Mouse (Mus musculus): ENCODE data around the gene Hoxb6. TPM values are rescaled to one million over a fixed set of nuclear protein-coding genes. Genes with fewer than 3 reads are reported as not detected.

Hoxb6 gene
- total RNA-seq, 2 experiments from 2014 or later = not detected

DNA sequence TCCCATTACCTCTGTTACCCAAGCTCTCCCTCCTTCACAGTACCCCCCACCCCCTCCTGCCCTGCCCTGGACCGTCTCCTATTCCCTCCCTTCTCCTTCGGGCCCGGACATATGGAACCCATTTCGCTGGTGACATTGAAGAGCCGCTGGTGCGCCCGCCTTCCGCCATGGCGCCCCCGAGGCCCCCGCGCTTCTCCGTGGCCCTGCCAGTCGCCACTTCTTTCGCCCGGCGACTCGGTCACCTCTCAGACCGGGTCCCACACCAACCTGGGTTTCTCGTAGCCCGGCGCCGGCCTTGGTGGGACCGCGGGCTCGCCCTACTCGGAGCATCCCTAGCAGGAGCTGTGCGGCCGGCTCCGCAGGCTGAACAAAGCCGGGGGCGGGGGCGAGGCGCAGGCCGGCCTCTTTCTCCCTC lies 40.3 kb downstream of the Hoxb6 start:
- ATAC-seq (ENCODE audit: poor library complexity, severe bottlenecking) = no peak

DNA sequence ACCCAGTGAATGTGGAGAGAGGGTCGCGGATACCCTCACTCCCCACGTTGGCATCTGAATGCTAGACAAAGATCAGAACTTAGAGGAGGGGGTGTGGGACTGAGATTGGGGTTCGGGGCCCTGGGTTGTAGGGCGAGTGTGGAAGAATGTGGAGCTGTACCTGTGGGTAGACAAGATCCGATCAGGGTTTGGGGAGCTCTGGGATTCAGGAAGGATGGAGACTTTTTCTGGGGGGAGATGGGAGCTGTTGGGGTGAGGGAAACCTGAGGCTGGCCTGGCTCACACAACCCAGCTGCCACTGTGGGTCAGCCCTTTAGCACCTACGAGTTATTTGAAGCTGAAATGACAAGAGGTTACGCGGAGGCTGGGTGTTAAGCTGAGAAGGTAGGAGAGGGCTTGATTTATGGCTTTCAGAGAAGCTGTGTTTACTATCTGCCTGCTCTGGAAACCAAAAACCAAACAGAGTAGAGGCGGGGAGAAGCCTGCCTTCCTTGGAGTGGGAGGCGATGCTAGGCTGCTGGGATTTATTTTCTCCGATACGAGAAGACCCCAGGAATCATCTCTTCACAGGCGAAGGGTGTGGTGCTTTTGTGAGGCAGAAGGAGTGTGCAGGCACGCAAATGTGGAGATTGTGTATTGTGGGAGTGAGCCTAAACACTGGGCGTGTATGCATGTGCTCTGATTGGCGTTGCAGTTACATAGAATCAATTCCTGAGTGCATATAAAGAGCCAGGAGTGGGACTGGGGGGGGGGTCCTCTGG lies 41.1 kb downstream of the Hoxb6 start:
- ATAC-seq (ENCODE audit: poor library complexity, severe bottlenecking) = no peak

DNA sequence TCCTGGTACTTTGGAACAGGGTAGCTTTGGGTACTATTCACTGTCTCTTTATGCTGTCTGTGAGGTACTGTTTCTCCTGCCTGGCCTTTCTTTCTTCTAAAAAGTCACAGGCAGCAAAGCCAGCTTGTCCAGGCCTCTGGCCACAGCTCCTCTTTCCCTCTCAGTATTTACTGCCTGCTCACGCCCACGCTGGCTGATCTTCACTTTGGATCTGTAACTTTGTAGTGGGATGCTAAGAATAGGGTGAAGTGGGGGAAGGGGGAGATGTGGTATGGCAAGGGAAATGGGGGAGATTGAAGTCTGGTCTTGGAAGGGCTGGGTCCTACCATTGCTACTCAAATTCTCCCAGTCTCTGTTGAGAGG lies 41.7 kb downstream of the Hoxb6 start:
- no peak for ATAC-seq (ENCODE audit: poor library complexity, severe bottlenecking)

DNA sequence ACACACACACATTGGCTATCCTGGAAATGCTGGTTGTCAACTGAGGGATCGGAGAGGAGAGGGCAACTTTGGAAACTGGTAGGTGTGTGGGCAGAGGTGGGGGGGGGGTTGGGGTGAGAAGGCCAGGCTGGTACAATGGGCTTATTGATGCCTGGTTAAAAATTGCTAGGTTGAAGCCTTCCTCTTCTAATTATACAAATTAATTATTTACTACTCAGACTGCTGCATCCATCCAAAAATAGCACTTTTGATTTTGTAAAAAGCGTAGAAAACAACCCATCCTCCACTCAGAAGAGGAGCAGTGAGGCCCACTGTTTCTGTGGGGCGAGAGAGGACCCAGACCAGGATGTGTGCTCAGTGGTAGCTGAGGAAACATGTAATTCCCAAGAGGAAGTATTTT lies 42.7 kb downstream of the Hoxb6 start:
- ATAC-seq (ENCODE audit: poor library complexity, severe bottlenecking) = no peak

DNA sequence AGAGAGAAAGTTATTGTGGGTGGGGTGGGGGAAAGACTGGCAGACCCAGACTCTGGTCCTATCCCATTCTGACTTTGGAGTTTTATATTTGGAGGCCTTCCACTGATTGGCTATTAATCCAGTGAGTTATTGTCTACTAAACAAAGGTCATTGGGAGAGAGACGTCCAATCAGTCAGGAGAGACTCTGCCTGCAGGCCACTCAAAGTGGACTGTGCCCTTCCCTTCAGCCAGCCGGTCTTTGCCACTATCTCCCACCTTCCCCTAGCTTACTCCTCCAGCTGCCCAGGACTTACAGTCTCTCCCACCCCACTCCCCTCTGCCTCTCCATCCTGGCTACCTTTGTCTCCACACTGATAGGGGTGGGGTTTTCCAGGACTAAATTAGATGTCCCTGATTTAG lies 44.3 kb downstream of the Hoxb6 start:
- ATAC-seq (ENCODE audit: poor library complexity, severe bottlenecking) = no peak

DNA sequence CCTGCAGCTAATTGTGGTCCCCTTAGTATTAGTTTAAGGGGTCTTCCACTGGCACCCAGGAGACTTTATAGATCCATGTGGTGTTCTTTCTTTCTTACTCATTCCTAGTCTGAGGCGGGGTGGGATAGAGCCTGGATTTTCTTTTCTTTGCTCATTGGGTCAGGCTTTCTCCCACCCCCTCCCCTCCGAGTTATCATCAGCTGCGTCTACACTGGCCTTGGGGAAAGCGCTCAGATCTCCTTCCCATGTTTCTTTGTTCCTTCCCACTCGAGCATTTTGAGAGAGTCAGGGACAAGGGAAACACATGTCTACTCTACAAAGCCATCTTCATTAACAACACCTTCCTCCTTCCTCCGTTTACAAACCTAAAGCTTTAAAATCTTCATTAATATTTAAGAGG lies 44.8 kb downstream of the Hoxb6 start:
- no peak for ATAC-seq (ENCODE audit: poor library complexity, severe bottlenecking)

DNA sequence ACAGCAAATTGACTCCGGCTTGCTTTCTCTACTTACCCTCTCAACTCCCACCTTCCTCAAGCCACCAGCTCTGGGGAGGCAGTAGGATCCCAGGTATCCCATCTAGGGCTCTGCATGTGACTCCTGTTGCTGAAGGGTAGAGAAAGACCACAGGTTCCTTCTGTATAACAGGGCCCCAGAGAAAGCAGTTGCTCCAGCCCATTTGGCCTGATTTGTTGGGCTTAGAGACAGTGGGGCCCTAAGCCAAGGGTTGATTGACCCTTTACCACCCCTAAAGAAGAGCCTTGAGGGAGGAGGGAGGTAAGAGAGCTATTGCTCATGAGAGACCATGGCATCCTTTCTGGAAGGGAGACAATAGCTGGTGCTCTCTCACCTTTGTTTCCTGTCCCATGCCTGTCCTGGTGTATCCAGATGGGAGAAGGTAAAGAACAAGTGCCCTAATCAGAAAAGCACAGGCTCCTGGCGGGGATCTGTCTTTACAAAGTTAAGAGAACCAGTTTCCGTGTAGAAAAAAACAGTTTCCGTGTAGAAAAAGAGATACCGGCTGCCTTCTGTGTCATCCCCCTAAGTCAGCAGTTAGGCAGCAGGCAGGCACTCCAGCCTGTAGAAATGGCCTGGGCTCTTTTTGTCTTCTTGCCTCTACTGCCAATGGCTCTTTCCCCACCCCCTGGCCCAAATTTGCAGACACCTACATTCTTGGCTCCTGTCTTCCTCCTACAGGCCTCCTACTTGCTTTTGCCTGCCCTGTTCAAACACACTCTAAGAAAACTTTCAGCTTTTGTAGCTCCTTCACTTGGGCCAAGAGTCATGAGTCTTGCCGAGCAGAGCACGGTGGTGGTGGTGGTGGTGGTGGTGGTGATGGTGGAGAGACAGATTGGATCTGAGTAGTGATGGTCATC lies 46.9 kb downstream of the Hoxb6 start:
- ATAC-seq (ENCODE audit: poor library complexity, severe bottlenecking) = no peak

DNA sequence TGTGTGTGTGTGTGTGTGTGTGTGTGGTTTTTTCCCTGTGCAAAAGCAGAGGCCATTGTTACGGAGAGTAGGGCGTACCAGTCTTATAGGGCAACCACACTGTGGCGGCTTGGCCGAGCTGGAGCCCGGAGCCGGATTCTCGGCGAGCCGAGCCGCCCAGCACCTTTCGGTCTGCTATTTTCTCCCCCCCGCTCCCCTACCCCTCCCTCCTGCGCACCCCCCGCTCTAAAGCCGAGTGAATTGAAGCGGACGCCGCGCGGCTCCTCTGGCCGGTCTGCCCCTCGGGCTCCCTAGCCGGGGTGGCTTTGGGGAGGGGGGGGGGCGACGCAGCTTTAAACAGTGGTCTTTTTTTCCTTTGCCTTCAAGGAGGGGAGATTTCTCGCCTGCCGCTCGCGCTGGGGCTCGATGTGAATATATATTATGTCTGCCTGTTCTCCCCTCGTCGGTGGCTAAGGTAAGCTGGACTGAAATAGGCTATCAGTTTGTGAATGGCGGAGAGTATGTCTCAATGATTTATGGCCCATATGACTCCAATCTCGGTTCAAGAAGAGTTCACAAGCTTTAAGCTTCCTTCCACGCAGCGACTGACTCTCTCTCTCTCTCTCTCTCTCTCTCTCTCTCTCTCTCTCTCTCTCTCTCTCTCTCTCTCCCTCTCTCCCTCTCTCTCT lies 48.6 kb downstream of the Hoxb6 start:
- ATAC-seq (ENCODE audit: poor library complexity, severe bottlenecking) = no peak

DNA sequence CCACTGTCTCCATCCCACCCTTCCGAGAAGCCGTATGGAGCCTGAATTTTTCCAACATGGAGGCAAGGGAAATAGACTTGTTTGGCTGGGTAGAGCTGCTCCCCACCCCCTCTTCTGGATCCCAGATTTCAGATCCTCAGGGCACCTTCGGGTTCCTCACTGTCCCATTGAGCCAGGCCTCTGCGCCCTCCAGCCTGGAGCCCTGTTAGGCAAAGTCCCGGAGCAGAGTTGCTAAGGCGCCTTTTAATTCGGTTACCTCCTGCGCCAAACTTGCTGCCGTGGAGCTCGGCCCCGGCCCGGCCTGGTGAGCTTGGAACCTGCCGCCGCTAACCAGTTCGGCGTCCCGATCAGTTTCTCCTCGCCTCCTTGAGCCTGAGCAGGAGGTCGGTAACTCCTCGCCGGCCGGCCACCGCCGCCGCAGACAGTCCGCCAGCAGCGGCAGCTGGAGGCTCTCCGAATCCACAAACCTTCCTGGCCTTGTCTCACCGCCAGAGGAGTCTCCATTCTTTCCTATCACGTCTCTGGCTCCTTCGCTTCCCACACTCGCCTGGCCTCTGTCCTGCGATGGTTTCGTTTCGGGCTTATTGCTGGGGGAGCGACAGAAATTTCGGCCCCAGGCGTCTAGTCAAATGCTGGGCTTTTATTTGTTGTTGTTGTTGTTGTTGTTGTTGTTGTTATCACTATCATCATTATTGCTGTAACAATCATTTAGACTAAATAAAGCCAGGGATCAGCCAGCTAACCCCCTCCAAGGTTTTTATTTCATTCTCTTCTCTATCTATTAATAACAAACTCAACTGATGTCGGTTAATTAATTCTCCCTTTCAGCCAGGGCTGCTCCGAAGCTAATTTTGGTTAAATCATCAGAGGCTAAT lies 49.7 kb downstream of the Hoxb6 start:
- no peak for ATAC-seq (ENCODE audit: poor library complexity, severe bottlenecking)

DNA sequence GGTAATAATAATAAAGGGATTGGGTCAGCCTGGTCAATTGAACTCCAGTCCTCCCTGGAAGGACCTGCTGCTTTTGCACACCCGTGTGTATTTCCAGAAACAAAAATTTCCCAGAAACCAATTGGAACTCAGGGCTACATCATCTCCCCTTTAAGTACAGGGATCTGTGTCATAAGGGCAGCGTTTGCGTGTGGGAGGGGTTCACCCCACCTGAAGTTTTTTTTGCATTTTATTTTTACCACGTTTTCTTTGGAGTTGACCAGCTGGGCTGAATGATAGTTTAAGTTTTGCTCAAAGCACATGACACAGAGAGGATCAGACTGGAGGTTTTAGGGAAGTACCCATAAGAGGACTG lies 50.3 kb downstream of the Hoxb6 start:
- no peak for ATAC-seq (ENCODE audit: poor library complexity, severe bottlenecking)

DNA sequence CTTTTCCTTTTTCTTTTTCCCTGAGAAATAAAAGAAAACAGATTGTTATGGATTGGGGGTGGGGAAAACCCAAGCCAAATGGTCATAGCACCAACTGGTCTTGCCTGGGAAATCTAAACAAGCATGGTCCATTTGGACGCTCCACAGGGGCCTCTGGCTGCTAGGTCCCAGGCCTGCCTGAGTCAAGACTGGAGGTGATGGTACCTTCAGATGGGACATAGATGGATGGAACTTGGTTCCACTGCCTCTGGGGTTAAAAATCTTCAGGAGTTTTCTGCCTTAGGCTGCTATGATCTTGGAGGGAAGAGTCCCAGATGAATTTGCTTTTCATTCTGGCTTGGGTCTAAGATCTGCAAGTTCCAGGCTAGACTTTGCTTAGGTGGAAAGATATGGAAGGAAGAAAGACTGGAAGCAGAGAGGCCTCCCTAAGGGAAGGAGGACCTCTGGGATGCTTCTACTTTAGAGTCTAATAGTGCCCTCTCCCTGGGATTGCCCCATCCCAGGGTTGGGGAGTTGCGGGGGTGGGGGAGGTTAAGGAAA lies 51.0 kb downstream of the Hoxb6 start:
- ATAC-seq (ENCODE audit: poor library complexity, severe bottlenecking) = no peak

DNA sequence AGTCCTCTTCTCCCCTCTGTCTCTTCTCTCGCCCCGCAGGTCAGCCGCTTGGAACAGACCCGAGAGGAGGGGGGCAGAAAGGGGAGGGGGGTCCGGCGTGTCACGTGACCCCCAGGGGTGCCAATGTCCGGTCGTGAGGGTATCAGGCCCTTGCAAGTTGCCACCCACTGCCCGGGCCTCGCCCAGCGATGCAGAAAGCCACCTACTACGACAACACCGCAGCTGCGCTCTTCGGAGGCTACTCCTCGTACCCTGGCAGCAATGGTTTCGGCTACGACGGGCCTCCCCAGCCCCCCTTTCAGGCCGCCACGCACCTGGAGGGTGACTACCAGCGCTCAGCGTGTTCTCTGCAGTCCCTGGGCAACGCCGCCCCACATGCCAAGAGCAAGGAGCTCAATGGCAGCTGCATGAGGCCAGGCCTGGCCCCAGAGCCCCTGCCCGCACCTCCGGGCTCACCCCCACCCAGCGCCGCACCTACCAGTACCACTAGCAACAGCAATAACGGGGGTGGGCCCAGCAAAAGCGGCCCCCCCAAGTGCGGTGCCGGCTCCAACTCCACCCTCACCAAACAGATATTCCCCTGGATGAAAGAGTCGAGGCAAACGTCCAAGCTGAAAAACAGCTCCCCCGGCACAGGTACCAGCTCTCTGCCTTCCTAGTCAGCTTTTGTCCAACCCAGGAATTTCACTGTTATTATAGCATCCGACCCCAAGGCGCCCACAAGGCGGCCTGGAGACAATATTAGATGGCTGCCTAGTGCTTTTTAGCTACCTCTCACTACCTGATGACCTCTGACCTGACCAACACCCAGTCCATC lies 52.0 kb downstream of the Hoxb6 start:
- no peak for ATAC-seq (ENCODE audit: poor library complexity, severe bottlenecking)

DNA sequence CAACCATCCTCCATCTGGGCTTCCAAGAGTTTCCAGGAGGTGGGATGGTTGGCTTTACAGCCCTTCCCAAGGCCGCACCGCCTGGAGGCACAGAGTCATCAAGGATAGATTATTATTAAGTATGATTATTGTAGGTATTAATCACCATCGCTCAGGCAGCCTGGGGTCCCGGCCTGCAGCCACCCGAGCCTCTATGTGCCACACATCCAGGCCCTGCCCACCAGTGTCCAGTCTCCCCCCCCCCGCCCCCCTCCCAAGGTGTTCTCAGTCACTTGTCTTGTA lies 52.5 kb downstream of the Hoxb6 start:
- ATAC-seq (ENCODE audit: poor library complexity, severe bottlenecking) = no peak

DNA sequence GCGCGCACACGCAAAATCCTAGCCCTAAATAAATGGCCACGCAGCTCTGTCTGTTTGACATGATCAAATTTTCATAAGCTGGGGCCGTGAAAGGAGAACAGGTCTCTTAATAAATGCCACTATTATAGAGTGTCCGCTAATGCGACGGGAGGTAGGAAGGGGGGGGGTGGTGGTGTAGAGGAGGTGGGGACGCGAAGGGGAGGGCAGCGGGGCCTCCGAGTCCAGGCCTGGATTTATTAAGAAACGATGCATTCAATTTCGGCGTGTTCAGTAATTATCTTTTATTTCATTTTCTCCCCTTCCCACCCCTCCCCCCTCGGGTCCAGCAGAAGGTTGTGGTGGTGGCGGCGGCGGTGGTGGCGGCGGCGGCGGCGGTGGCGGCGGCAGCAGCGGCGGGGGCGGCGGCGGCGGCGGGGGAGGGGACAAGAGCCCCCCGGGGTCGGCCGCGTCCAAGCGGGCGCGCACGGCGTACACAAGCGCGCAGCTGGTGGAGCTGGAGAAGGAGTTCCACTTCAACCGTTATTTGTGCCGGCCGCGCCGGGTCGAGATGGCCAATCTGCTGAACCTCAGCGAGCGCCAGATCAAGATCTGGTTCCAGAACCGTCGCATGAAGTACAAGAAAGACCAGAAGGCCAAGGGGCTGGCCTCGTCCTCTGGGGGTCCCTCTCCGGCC lies 53.1 kb downstream of the Hoxb6 start:
- ATAC-seq (ENCODE audit: poor library complexity, severe bottlenecking) = no peak

DNA sequence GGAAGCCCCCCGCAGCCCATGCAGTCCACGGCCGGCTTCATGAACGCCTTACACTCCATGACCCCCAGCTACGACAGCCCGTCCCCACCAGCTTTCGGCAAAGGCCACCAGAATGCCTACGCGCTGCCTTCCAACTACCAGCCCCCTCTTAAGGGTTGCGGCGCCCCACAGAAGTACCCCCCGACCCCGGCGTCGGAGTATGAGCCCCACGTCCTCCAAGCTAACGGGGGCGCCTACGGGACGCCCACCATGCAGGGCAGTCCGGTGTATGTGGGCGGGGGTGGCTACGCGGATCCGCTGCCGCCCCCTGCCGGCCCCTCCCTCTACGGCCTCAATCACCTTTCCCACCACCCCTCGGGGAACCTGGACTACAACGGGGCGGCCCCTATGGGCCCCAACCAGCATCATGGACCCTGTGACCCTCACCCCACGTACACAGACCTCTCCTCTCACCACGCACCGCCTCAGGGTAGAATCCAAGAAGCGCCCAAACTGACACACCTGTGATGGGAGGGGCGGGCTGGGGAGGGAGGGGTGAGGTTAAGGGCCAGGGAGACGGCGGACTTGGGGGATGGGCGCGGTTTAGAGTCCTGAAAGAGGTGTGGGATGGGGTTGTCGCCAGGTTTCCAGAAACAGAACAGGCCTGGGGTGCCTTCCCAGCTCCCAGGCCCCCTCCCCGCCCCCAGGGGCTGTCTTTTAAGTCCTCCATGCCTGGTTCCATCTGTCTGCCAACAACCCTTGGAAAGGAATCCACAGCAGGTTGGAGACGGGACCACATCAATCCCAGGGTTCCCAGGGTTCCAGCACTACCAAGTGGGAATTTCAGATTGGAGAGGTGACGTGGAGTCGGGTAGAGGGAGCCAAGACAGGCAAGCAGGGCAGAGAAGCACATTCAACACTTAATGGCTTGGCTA lies 53.9 kb downstream of the Hoxb6 start:
- ATAC-seq (ENCODE audit: poor library complexity, severe bottlenecking) = no peak

DNA sequence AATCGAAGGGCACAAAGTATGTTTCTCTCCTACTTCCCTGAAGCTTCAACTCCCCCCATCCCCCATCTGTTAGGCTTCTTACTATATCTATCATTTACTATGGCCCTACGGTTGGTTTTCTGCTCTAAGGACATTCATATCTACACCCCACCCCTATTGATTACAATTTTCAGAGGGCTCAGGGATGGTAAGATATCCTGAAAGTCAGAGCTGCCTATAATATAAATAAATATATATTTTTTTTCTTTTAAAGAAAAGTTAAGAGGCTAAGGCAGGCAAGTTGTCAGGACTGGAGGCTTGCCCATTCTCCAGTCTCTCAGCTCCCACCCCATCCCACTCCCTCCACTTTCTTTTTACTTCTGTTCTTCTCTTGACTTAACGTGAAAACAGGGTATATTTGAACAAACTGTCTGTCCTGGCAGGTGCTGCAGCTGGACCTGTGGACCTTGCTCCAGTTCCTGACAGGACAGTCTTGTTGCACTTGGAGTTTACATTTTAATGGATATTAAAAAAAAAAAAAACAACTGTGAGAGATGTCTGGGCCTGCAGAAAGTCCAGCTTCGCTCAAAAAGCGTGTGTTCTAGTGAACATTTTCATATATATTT lies 54.7 kb downstream of the Hoxb6 start:
- ATAC-seq (ENCODE audit: poor library complexity, severe bottlenecking) = no peak

DNA sequence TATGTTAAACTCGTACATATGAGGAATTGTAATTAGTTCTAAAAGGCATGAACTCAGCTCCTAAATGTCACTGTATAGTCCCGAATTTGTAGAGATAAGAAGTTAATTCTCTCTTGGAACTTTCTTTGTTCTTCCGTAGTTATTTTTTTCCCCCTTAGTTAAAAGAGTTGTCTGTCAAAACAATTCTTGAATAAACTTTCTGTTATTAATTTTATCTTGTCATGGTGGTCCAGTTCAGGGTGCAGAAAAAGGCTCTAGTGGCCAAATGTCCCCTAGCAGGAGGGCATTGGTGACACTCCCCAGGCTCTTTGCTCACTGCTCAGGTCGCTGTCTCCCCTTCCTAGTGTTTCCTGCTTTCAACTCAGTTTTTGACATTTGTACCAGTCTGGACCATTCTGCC lies 55.4 kb downstream of the Hoxb6 start:
- no peak for ATAC-seq (ENCODE audit: poor library complexity, severe bottlenecking)
